Mouse (Mus musculus) neural tube, embryonic 12.5 days (tissue): ENCODE measurements around the gene Tk2. TPM values are rescaled to one million over a fixed set of nuclear protein-coding genes. Genes with fewer than 3 reads are reported as not detected.

Experiments
- polyA plus RNA-seq: library from polyadenylated mRNA; unstranded; fragments of >200 nt; fragmentation: Nextera tagmentation; extraction: Ambion mirVana; gene quantifications from 2 replicates; pipeline ENCODE4 v1.2.1, GENCODE M21; 2016

Tk2 gene
- polyA plus RNA-seq, 1 experiment from 2014 or later, result 43.2 TPM

Other genes with a start within 250 kb of the Tk2 start
- gene Cdh5, start 146.9 kb downstream of the Tk2 start, polyA plus RNA-seq, result 14.5 and 17.1 TPM in 2 replicates
- gene Bean1, start 78.1 kb downstream of the Tk2 start, polyA plus RNA-seq, result 3.7 and 4.3 TPM in 2 replicates
- 35.1 and 38.2 TPM in 2 replicates for gene Cklf, start 2.3 kb upstream of the Tk2 start, polyA plus RNA-seq
- not detected in 2 replicates for gene Cmtm2a, start 44.6 kb upstream of the Tk2 start, polyA plus RNA-seq
- gene Gm45711, start 61.5 kb upstream of the Tk2 start, polyA plus RNA-seq, result not detected in 2 replicates
- gene Cmtm1, start 61.6 kb upstream of the Tk2 start, polyA plus RNA-seq, result not detected in 2 replicates
- gene Gm11020, start 73.0 kb upstream of the Tk2 start, polyA plus RNA-seq, result not detected in 2 replicates
- gene Cmtm2b, start 73.7 kb upstream of the Tk2 start, polyA plus RNA-seq, result not detected in 2 replicates
- 73.6 and 76.8 TPM in 2 replicates for gene Cmtm3, start 90.9 kb upstream of the Tk2 start, polyA plus RNA-seq
- 2.3 and 2.7 TPM in 2 replicates for gene Cmtm4, start 147.2 kb upstream of the Tk2 start, polyA plus RNA-seq
- 114 and 130 TPM in 2 replicates for gene Dync1li2, start 194.5 kb upstream of the Tk2 start, polyA plus RNA-seq